Mouse (Mus musculus) thymus, postnatal 25 days (tissue): ENCODE results near the gene Gm16434.
"Not testable (repeated sequence)": the region's sequence is repeated elsewhere in the genome, so short reads cannot be mapped to it uniquely, and the experiment has no call there.

Source experiments
- DNase-seq: peaks from one replicate; pipeline ENCODE4 v3.0.0; 2022

Gm16434 gene

DNA sequence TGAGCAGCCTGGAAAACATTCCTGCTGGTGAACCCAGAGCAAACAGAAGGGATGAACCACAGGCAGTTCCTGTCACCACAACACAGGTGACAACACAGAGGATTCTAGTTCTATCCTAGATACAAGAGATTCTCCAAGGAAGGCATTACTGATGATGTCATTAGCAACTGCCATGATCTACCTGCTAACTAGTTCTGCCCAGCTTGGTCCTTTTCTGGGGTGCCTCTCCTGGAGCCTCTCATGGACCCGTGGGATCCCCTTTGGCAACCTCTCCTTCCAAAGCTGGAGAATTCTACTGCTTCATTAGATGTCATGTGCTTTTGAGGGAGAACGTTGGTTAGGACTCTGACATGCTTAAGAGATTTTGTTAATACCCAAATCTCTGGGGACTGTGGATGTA, at the start of gene Gm16434:
Gm16434 (minus strand) TSS at position 101 of the 400 bp plus-strand sequence.
- not testable (repeated sequence) for DNase-seq

DNA sequence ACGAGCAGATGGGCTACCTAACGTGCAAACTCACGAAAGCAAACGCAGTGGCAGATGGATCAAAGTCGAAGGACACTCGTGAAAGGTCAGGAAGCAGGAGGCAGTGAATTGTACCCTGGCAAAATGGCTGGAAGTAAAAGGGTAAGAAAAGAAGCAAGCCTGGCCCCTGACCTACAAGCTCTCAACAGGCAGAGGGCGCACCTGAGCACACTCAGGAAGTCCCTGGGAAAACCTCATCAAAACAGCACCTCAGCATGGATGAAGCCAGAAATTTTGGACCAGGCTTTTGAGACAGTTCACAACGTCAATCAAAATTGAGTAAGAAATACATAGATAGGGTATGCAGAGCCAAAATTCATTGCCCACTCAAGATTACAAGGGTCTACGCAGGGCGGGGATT, 49.2 kb upstream of the Gm16434 start:
- DNase-seq, result not testable (repeated sequence)

DNA sequence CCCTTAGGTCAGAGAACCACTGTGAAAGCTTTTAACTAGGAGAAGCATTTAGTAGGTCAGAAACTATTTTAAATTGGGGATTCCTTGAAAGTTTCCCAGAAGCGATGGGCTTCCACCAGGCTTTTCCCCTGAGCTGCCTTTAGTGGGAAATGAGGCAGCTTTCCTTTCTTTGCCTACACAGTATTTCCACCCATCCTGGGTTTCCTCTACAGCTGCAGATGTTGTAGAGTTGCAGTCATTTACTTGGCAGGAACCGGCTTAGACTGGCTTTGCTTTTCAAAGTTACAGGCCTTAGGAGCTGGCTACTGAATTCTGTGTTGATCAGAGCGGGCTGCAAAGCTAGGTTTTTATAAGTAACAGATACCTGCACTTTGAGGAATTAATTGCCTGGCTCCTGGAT, 5.7 kb upstream of the Gm16434 start:
- DNase-seq, result not testable (repeated sequence)

DNA sequence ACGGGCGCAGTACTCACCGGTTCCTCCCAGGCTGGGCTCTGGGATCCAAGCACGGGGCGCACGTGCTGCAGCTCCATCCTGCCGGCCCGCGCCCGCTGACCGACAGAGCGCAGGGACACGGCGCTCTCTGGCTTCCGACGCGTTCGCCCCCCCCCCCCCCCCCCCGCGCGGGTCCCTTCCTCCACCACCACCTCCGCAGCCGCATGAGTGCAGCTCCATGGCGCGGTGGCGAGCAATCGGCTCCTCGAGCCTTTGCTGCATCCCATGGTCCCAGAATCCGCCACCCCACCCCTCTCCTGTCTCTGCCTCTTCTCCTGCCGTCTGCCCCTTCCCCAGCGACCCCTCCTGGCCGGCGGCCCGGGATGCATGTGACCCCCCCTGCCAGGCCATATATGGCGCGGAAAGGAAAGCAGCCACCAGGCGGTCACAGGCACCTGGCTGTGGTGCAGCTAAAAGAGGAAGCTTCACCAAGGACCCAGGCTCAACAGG, 19.8 kb downstream of the Gm16434 start, which contains the start of gene Gm3512:
Gm3512 (minus strand) TSS at position 51 of the 489 bp plus-strand sequence.
- peak; percentile 12 for DNase-seq
